Comparison of ENCODE assay signal across 8 mouse cellular contexts in the genomic region with DNA sequence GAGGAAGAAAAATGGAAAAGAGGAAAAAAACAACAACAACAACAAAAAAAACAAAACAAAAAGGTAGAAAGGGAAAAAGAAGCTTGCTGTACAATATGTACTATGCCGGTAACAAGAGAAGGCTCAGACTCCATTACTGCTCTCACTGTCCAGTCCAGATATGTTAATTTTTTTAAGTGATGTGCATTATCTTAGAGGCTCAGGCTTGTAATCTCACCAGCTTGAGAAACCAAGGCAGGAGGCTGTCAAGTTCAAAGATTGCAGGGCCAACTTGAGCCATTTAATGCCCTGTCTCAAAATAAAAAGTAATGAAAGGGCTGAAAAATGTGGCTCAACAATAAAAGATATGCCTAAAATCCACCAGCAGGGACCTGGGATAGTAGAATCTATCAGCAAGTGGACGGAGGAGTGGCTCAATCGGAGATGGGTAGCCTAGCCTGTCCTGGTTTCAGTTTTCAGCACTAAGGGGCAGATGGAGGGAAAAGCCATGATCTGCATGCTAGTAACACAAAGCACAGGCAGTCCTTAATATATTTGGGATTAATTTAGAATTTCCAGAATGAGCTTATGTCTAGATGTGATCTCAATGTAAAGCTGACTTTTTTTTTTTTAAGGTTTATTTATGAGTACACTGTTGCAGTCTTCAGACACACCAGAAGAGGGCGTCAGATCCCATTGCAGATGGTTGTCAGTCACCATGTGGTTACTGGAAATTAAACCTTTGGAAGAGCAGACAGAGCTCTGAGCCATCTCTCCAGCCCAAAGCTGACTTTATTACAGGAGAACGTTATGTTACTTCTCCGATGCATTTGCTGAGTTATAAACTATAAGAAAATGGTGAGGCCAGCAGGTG. TPM values are rescaled to one million over a fixed set of nuclear protein-coding genes. Genes with fewer than 3 reads are reported as not detected.
A peak's percentile ranks its signal among the peaks of the same experiment; 100 is the strongest.
DNase-seq lines count a peak whose midpoint lies in the region; ATAC-seq lines count a peak whose summit lies in the region.

No protein-coding gene starts in this region.

- peaks cover 29% of the 10 kb centered on the region for H3K36me3 ChIP-seq in erythroblast, embryonic 14.5 days (ENCODE audit: control insufficient read depth)
- peaks cover 18% of the 10 kb centered on the region for H3K36me3 ChIP-seq in lung, embryonic 16.5 days (ENCODE audit: control insufficient read depth, insufficient read depth, low read length)
- peaks cover 26% of the 10 kb centered on the region for H3K36me3 ChIP-seq in hindbrain, embryonic 10.5 days
- H3K36me3 ChIP-seq in macrophage (ENCODE audit: inconsistent target) = peaks cover 15% of the 10 kb centered on the region

- peaks cover 25% of the 10 kb centered on the region for H3K79me2 ChIP-seq in macrophage (ENCODE audit: inconsistent target)

- H3K9me3 ChIP-seq in erythroblast, embryonic 14.5 days (ENCODE audit: control insufficient read depth, low read length) = no peaks in the 10 kb centered on the region
- H3K9me3 ChIP-seq in lung, embryonic 16.5 days (ENCODE audit: control insufficient read depth, low read length) = no peaks in the 10 kb centered on the region
- no peaks in the 10 kb centered on the region for H3K9me3 ChIP-seq in hindbrain, embryonic 10.5 days

- no peak overlapping the region for H3K27ac ChIP-seq in lung, embryonic 16.5 days (ENCODE audit: low read length)
- H3K27ac ChIP-seq in hindbrain, embryonic 10.5 days = no peak overlapping the region
- H3K27ac ChIP-seq in macrophage = peak overlapping the region; percentile 60; the same call in 1 of the 2 replicates

- H3K9ac ChIP-seq in lung, embryonic 16.5 days (ENCODE audit: low read length) = no peak overlapping the region; the same call in 1 of the 2 replicates

- no peak for DNase-seq in lung, postnatal 25 days (ENCODE audit: low spot score)
- DNase-seq in hindbrain, embryonic 10.5 days (ENCODE audit: low spot score) = no peak
- DNase-seq in T-cell, adult 2 months (ENCODE audit: low spot score) = no peak
- DNase-seq in spleen, postnatal 4 days (ENCODE audit: low spot score in 2 of 2) = no peak

- peaks cover 31% of the 10 kb centered on the region for H3K4me1 ChIP-seq in erythroblast, embryonic 14.5 days (ENCODE audit: control insufficient read depth)
- H3K4me1 ChIP-seq in lung, embryonic 16.5 days (replicated peaks; ENCODE audit: control insufficient read depth, insufficient read depth, low read length) = peaks cover 5% of the 10 kb centered on the region
- H3K4me1 ChIP-seq in hindbrain, embryonic 10.5 days (replicated peaks) = peaks cover 7% of the 10 kb centered on the region

- ATAC-seq in erythroblast, adult 5-6 weeks (replicated peaks; ENCODE audit: low FRiP score, poor library complexity, severe bottlenecking) = no peak
- ATAC-seq in lung, embryonic 16.5 days (ENCODE audit: low read depth) = peak; percentile 16

- 40% methylated on average over 6 of the region's 6 CpGs for WGBS in lung, embryonic 16.5 days
- 45% methylated on average over 6 of the region's 6 CpGs for WGBS in hindbrain, embryonic 10.5 days
- 48% methylated on average over 6 of the region's 6 CpGs for WGBS in macrophage (ENCODE audit: missing documents)

- H3K27me3 ChIP-seq in erythroblast, embryonic 14.5 days (ENCODE audit: control insufficient read depth) = peaks cover 11% of the 10 kb centered on the region
- no peaks in the 10 kb centered on the region for H3K27me3 ChIP-seq in lung, embryonic 16.5 days (ENCODE audit: control insufficient read depth, insufficient read depth, low read depth, low read length)
- H3K27me3 ChIP-seq in hindbrain, embryonic 10.5 days (ENCODE audit: insufficient read depth, poor library complexity, severe bottlenecking) = no peaks in the 10 kb centered on the region

- H3K4me3 ChIP-seq in erythroblast, embryonic 14.5 days (replicated peaks) = peak overlapping the region; percentile 86
- H3K4me3 ChIP-seq in lung, embryonic 16.5 days (ENCODE audit: low read length) = peak overlapping the region; percentile 77
- H3K4me3 ChIP-seq in hindbrain, embryonic 10.5 days = peak overlapping the region; percentile 81
- H3K4me3 ChIP-seq in macrophage (ENCODE audit: inconsistent target) = peak overlapping the region; percentile 97

- H3K4me2 ChIP-seq in lung, embryonic 16.5 days (ENCODE audit: low read depth, low read length) = peak overlapping the region; percentile 31

RNA-seq across cellular contexts. Expression of a gene that starts 0.6 kb away (rescaled TPM):
- polyA plus RNA-seq in erythroblast, embryonic 14.5 days (2012) = 3.6 and 5.5 TPM in 2 replicates
- total RNA-seq in erythroblast, adult 5-6 weeks (2015; ENCODE audit: low replicate concordance) = 136 and 146 TPM in 2 replicates
- total RNA-seq in erythroblast, adult 5-6 weeks (2017; ENCODE audit: low replicate concordance) = 46.0 and 54.0 TPM in 2 replicates
- polyA plus RNA-seq in lung, embryonic 16.5 days (2015; fragmentation: Nextera tagmentation; extraction: Ambion mirVana) = 502 and 505 TPM in 2 replicates
- 423 and 441 TPM in 2 replicates for polyA plus RNA-seq in hindbrain, embryonic 10.5 days (2016; fragmentation: Nextera tagmentation; extraction: Ambion mirVana)
- 10 to 100 TPM in 18 of 26 experiments, 1 to 10 TPM in 7, not detected in 1; 4.2 to 40.1 (median 16.0) TPM for total RNA-seq in macrophage (2018; cell fraction: chromatin; rRNA removed)
- total RNA-seq in macrophage (2018; cell fraction: cytosol; rRNA removed) = 100 to 1,000 TPM; 184 to 392 (median 252) TPM
- 100 to 1,000 TPM in 5 of 26 experiments, 10 to 100 TPM in 21; 15.3 to 158 (median 60.8) TPM for total RNA-seq in macrophage (2018; cell fraction: nucleus; rRNA removed)
- 207 to 248 TPM (median 217 TPM) in 3 replicates for polyA plus RNA-seq in macrophage (2018)

RNA-seq across cellular contexts. Expression of a gene that starts 0.7 kb away (rescaled TPM):
- not detected in 2 replicates for polyA plus RNA-seq in erythroblast, embryonic 14.5 days (2012)
- total RNA-seq in erythroblast, adult 5-6 weeks (2015; ENCODE audit: low replicate concordance) = not detected in 2 replicates
- not detected in 2 replicates for total RNA-seq in erythroblast, adult 5-6 weeks (2017; ENCODE audit: low replicate concordance)
- 0.40 TPM in 1 of 2 replicates, not detected in the other for polyA plus RNA-seq in lung, embryonic 16.5 days (2015; fragmentation: Nextera tagmentation; extraction: Ambion mirVana)
- 0.15 and 0.29 TPM in 2 replicates for polyA plus RNA-seq in hindbrain, embryonic 10.5 days (2016; fragmentation: Nextera tagmentation; extraction: Ambion mirVana)
- total RNA-seq in macrophage (2018; cell fraction: chromatin; rRNA removed) = under 1 TPM in 2 of 26 experiments, not detected in 24; 0.47 to 0.62 TPM
- under 1 TPM in 2 of 26 experiments, not detected in 24; 0.05 to 0.09 TPM for total RNA-seq in macrophage (2018; cell fraction: cytosol; rRNA removed)
- under 1 TPM in 6 of 26 experiments, not detected in 20; 0.30 to 0.48 (median 0.39) TPM for total RNA-seq in macrophage (2018; cell fraction: nucleus; rRNA removed)
- polyA plus RNA-seq in macrophage (2018) = not detected in 3 replicates

RNA-seq across cellular contexts. Expression of a gene that starts 13.1 kb away (rescaled TPM):
- polyA plus RNA-seq in erythroblast, embryonic 14.5 days (2012) = 3.1 and 3.3 TPM in 2 replicates
- total RNA-seq in erythroblast, adult 5-6 weeks (2015; ENCODE audit: low replicate concordance) = 4.2 and 4.6 TPM in 2 replicates
- 15.4 and 15.5 TPM in 2 replicates for total RNA-seq in erythroblast, adult 5-6 weeks (2017; ENCODE audit: low replicate concordance)
- polyA plus RNA-seq in lung, embryonic 16.5 days (2015; fragmentation: Nextera tagmentation; extraction: Ambion mirVana) = 19.1 and 19.9 TPM in 2 replicates
- polyA plus RNA-seq in hindbrain, embryonic 10.5 days (2016; fragmentation: Nextera tagmentation; extraction: Ambion mirVana) = 31.7 and 41.3 TPM in 2 replicates
- 10 to 100 TPM in 22 of 26 experiments, 1 to 10 TPM in 4; 4.5 to 53.8 (median 25.3) TPM for total RNA-seq in macrophage (2018; cell fraction: chromatin; rRNA removed)
- total RNA-seq in macrophage (2018; cell fraction: cytosol; rRNA removed) = 10 to 100 TPM; 11.7 to 25.0 (median 21.2) TPM
- total RNA-seq in macrophage (2018; cell fraction: nucleus; rRNA removed) = 10 to 100 TPM in 23 of 26 experiments, 1 to 10 TPM in 3; 7.5 to 37.3 (median 19.6) TPM
- 16.1 to 19.8 TPM (median 18.6 TPM) in 3 replicates for polyA plus RNA-seq in macrophage (2018)

RNA-seq across cellular contexts. Expression of a gene that starts 13.2 kb away (rescaled TPM):
- 3.2 TPM in 2 replicates for polyA plus RNA-seq in erythroblast, embryonic 14.5 days (2012)
- total RNA-seq in erythroblast, adult 5-6 weeks (2015; ENCODE audit: low replicate concordance) = 8.8 and 10.4 TPM in 2 replicates
- total RNA-seq in erythroblast, adult 5-6 weeks (2017; ENCODE audit: low replicate concordance) = 9.5 and 16.4 TPM in 2 replicates
- polyA plus RNA-seq in lung, embryonic 16.5 days (2015; fragmentation: Nextera tagmentation; extraction: Ambion mirVana) = 89.6 and 91.0 TPM in 2 replicates
- polyA plus RNA-seq in hindbrain, embryonic 10.5 days (2016; fragmentation: Nextera tagmentation; extraction: Ambion mirVana) = 148 and 168 TPM in 2 replicates
- 10 to 100 TPM; 13.8 to 68.0 (median 43.5) TPM for total RNA-seq in macrophage (2018; cell fraction: chromatin; rRNA removed)
- total RNA-seq in macrophage (2018; cell fraction: cytosol; rRNA removed) = 10 to 100 TPM; 28.7 to 48.7 (median 39.8) TPM
- 10 to 100 TPM; 11.9 to 64.8 (median 31.5) TPM for total RNA-seq in macrophage (2018; cell fraction: nucleus; rRNA removed)
- 35.3 to 71.0 TPM (median 40.2 TPM) in 3 replicates for polyA plus RNA-seq in macrophage (2018)

RNA-seq across cellular contexts. Expression of a gene that starts 28.5 kb away (rescaled TPM):
- 50.1 and 53.8 TPM in 2 replicates for polyA plus RNA-seq in erythroblast, embryonic 14.5 days (2012)
- 80.9 and 94.9 TPM in 2 replicates for total RNA-seq in erythroblast, adult 5-6 weeks (2015; ENCODE audit: low replicate concordance)
- total RNA-seq in erythroblast, adult 5-6 weeks (2017; ENCODE audit: low replicate concordance) = 15.2 and 20.4 TPM in 2 replicates
- polyA plus RNA-seq in lung, embryonic 16.5 days (2015; fragmentation: Nextera tagmentation; extraction: Ambion mirVana) = 52.6 and 66.3 TPM in 2 replicates
- 79.6 and 80.4 TPM in 2 replicates for polyA plus RNA-seq in hindbrain, embryonic 10.5 days (2016; fragmentation: Nextera tagmentation; extraction: Ambion mirVana)
- 100 to 1,000 TPM in 7 of 26 experiments, 10 to 100 TPM in 19; 35.3 to 142 (median 84.0) TPM for total RNA-seq in macrophage (2018; cell fraction: chromatin; rRNA removed)
- 10 to 100 TPM; 15.3 to 44.9 (median 38.9) TPM for total RNA-seq in macrophage (2018; cell fraction: cytosol; rRNA removed)
- 10 to 100 TPM; 29.8 to 82.8 (median 46.2) TPM for total RNA-seq in macrophage (2018; cell fraction: nucleus; rRNA removed)
- 28.4 to 47.4 TPM (median 36.0 TPM) in 3 replicates for polyA plus RNA-seq in macrophage (2018)

Comparison
In these comparisons a context has a peak if more than half of its experiments do, and no peak if none do; other contexts are left out.
1. RNA of a gene that starts 0.6 kb away (polyA plus RNA-seq): 502 to 505 TPM in lung, embryonic 16.5 days, 423 to 441 TPM in hindbrain, embryonic 10.5 days and 207 to 248 TPM in macrophage; 3.6 to 5.5 TPM in erythroblast, embryonic 14.5 days; every median in the first group is over 10 times any median in the second.
2. Peak in every context shown above with its lines, with median percentiles within 50 percentile points of each other: H3K4me3 ChIP-seq.